Mouse (Mus musculus): ENCODE measurements around the gene Clpb.

Gene Clpb

DNA sequence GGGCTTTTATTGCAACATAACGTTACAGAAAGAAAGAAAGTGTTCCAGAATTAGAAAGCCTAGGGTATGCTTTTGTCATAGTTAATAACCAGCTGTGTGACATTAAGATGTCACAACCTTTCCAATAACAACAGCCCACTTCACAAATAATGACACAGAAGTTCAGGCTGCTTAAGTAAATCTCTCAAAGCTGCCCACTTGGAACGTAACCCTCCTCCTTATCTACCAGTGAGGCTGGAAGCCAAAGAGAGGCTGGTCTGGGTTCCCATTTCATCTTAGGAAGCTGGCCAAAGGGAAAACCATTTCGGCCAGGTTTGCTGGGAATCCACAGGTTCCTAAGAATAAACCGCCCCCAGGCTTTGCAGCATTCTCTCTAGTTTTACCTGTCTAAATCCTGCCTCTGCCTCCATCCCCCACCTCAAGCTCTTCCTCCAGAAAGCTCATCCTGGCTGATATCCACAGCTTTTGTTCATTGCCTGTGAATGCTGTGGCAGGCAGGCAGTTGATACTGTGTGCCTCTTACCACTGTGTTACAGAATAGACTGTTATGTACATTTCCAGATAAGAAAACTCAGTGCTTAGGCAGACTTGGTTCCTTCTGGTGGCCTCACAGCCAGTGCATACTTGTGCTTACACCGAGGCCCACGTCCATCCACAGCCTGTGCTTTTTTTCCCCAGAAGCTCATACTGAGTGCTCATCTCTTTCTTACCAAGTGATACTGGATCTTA, 12.8 kb downstream of the Clpb start:
- peak; percentile 70 for DNase-seq

DNA sequence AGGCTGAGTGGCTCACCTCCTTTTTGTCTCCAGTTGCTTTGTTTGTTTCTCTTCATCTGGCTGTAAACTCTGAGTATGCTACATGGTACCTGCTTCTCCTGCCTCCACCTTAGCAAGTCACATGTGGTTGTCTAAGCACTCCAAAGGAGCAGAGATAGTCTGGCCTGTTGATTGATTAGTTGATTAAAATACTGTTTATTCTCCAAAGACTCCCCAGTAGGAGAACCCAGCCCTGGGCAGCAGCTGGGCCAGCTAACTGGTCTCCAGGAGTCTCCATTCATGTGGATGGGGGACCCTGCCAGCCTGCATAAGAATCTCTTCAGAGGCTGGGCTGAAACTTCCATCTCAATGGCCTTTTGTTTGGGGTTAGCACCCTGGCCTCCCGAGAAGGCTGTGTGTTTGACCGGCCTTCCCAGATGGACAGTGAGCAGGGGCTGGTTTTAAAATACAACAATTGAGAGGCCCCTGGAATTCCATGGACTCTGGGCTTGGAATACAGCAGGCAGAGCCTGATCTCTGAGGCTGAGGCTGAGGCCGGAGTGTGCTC, 13.4 kb downstream of the Clpb start:
- no peak for DNase-seq

- DNase-seq: peak; percentile 87
These were observed 16.2 kb downstream of the Clpb start for GRCm38 (mm10) chr7:101679591-101679990.

GRCm38 (mm10) chr7:101680961-101681360, 17.5 kb downstream of the Clpb start:
- DNase-seq: no peak

GRCm38 (mm10) chr7:101681565-101682071, 18.2 kb downstream of the Clpb start:
- no peak for DNase-seq

GRCm38 (mm10) chr7:101682886-101683285, 19.5 kb downstream of the Clpb start:
- DNase-seq: no peak

- DNase-seq: no peak
These were observed 20.7 kb downstream of the Clpb start for GRCm38 (mm10) chr7:101683976-101684630.

DNA sequence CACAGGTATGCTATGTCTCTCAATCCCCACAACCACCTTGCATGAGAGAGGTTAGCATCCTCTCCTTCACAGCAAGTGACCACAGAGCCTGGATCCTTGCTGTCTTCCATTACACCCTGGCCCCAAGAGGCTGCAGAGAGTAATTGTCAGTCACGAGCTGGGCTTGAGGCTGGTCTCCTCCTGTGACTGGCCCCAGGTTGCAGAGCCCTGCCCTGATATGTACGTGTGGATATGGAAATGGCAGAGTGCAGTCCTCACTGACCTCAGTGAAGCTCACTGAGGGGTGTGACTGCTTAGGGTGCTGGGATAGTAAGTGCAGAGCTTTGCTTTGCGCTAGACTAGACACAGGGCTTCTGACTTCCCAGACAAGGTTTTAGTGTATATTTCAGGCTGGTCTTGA, 21.2 kb downstream of the Clpb start:
- no peak for DNase-seq

GRCm38 (mm10) chr7:101687144-101687543, 23.7 kb downstream of the Clpb start:
- no peak for DNase-seq

- DNase-seq: no peak
These were observed 27.0 kb downstream of the Clpb start for GRCm38 (mm10) chr7:101690471-101690870.

GRCm38 (mm10) chr7:101691863-101692262, 28.4 kb downstream of the Clpb start:
- no peak for DNase-seq

DNA sequence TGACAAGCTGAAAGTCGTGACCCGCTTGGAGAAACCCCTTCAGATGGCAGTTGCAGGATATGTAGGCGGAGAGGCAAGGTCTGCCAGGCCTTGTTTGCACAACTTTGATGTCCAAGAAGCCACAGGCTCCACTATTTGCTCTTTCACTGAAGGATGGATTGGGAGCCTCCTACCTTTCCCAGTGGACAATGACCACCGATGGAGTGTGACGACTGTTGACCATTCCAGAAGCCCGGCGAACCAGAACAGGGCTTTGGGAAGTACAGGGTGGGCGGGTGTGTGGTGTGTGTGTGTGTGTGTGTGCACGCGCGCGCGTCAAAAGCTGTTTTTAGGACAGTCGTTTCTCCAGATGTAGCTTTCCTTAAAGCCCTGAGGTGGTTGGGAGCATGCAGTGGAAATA, 29.0 kb downstream of the Clpb start:
- DNase-seq: no peak

- DNase-seq: peak; percentile 47
These were observed 32.0 kb downstream of the Clpb start for GRCm38 (mm10) chr7:101695483-101695882.

DNA sequence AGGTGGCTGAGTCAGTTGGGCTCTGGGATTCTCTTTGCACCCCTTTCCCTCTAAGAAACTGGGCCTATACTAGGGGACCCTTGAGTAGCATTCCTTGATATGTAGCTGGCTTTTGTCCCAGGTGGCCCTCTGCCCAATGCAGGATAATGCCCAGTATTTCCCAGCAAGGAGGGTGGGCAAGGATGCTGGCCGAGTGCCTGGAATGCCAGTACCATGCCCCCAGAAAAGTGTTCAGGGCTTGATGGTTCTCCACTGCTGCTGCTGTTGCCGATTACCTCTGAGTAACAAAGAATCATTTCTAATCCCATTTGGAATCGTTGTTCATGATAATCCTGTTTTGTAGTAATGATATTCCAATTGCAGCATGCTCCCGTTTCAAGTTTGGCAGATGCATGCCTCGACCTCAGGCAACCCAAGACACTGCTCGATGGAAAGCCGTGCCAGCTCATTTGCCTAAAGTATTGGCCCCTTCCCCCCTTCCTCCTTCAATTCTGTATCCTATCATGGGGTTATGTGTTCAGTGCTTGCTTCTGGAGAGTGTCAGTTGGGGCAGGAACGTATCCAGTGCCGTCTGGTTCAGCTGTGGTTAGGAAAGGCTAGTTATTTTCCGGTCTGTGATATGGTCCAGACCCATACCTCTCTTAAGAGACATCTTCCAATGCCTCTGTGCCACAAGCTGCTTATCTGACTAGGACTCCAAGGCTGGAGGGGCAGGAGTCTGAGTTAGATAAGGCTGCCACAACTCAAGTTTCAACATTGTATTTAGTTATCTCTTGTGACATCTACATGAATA, 33.7 kb downstream of the Clpb start:
- DNase-seq: no peak

DNA sequence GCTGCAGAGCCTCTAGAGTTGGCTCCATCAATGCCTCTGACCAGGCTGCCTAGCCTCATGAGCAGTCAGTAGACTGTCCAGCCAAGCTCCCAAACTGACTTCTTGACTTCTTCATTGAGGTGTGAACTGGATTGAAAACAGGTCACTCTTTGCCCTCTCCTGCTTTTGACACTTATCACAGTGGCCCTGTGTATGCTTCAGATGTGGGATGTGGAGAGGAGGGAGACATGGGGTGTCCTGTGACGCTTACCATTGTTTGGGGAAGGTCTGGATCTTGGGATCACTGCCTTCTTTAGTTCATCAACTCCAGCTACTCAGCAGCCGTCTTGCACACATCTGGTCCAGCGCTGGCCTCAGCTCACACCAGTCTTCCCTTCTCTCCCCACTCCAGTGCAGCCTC, 36.9 kb downstream of the Clpb start:
- DNase-seq: no peak

GRCm38 (mm10) chr7:101702706-101703105, 39.3 kb downstream of the Clpb start:
- DNase-seq: no peak

GRCm38 (mm10) chr7:101709586-101709985, 46.2 kb downstream of the Clpb start:
- no peak for DNase-seq

GRCm38 (mm10) chr7:101710236-101710635, 46.8 kb downstream of the Clpb start:
- no peak for DNase-seq

DNA sequence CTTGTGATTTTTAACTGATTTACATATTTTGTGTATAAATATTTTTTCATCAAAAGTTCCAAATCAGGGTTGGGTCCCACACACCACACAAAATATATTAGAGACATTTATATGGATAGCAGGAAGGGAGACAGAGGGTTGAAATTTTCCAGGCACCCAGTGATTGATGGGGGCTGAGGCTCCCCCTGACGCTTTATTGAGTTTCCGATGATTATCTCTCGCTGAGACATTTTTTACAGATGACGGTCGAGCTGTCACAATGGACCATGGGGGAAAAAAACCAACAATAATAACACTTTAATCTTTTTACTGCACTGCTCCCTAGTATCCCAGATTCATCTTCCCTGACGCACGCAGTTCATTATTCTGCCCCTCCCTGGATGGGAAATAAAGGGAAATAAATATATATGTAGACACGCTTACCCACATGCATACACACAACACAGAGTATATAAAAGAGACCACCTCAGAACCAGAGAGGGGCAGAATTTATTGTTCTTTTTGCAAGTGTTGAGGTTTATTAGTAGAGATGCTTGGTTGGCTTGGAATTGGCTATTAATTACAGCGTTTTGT, 50.5 kb downstream of the Clpb start:
- no peak for DNase-seq

GRCm38 (mm10) chr7:101715041-101715551, 51.7 kb downstream of the Clpb start:
- no peak for DNase-seq

DNA sequence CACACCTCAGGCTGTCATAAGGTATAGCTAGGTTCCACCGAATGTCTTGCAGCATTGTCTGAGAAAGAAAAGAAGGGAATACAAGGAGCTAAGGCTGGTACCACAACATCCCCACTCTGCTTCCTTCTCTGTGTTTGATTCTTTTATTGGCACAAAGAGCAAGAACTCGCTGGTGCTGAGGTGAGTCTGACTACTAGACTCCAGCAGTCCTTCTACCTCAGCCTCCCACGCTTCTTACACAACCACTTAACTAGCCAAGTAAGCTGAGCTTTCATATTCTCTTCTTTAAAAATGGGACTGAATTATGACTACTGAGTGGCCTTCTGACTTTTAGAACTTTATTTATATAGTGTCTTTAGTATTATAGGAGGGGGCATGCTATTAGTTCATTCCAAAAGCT, 56.9 kb downstream of the Clpb start:
- peak; percentile 18 for DNase-seq

- DNase-seq: peak; percentile 54
These were observed 61.6 kb downstream of the Clpb start for GRCm38 (mm10) chr7:101725081-101725480.

DNA sequence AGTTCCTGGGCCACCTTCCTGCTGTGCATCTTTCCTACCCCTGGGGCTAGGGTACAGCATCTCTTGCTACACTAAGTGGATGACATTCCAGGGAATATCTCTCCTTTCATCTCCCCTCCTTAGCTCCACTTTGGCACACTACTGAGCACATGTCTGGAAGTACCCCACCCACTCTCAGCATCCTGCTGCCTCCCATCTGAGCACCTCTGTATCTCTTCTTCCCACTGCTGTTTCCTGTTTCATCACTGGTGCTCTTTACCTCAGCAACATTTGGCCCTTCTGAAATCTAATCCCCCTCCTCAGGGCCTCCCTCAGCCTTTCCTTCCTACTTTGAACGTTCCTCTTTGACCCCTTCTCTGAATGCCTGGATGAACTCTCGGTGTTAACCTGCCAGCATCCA, 63.5 kb downstream of the Clpb start:
- no peak for DNase-seq

Data from lung, postnatal 36 days (tissue).